In genomic region chr10:117148361-117149003, GRCm38 (mm10) we compare ENCODE assay signal across 8 mouse cellular contexts. TPM values are rescaled to one million over a fixed set of nuclear protein-coding genes. Genes with fewer than 3 reads are reported as not detected.
DNase-seq lines count a peak whose midpoint lies in the region; ATAC-seq and TF ChIP-seq lines count a peak whose summit lies in the region.

TSS of gene Frs2 (minus strand) at chr10:117148534.

- TF ChIP-seq EP300 in liver, postnatal 0 days (IDR thresholded peaks at IDR 0.05; ENCODE audit: low read depth) = no peak

- H3K4me3 ChIP-seq in E14TG2a.4 (replicated peaks; ENCODE audit: low read length) = peak within 1 kb of the TSS; percentile 91
- H3K4me3 ChIP-seq in forebrain, embryonic 13.5 days = peak within 1 kb of the TSS; percentile 99
- H3K4me3 ChIP-seq in liver, postnatal 0 days (ENCODE audit: low read depth, low read length) = peak within 1 kb of the TSS; percentile 96
- peak within 1 kb of the TSS; percentile 99 for H3K4me3 ChIP-seq in neural tube, embryonic 14.5 days (ENCODE audit: low read depth, low read length)

- no peak for TF ChIP-seq CTCF in E14TG2a.4 (conservative IDR thresholded peaks at IDR 0.05; ENCODE audit: low read length)
- no peak for TF ChIP-seq CTCF in liver, postnatal 0 days (IDR thresholded peaks at IDR 0.05; ENCODE audit: low read depth)

- ATAC-seq in forebrain, embryonic 13.5 days = peak; percentile 99
- peak; percentile 95 for ATAC-seq in liver, postnatal 0 days
- peak; percentile 98 for ATAC-seq in neural tube, embryonic 14.5 days (ENCODE audit: low read depth)

- peak within 1 kb of the TSS; percentile 84 for H3K27ac ChIP-seq in forebrain, embryonic 13.5 days
- H3K27ac ChIP-seq in liver, postnatal 0 days (ENCODE audit: low read depth) = peak within 1 kb of the TSS; percentile 98
- peak within 1 kb of the TSS; percentile 88 for H3K27ac ChIP-seq in neural tube, embryonic 14.5 days (ENCODE audit: low read depth, low read length)

- peak within 1 kb of the TSS; percentile 97 for H3K9ac ChIP-seq in forebrain, embryonic 13.5 days
- peak within 1 kb of the TSS; percentile 99 for H3K9ac ChIP-seq in liver, postnatal 0 days (replicated peaks)
- H3K9ac ChIP-seq in neural tube, embryonic 14.5 days (replicated peaks; ENCODE audit: low read depth, low read length) = peak within 1 kb of the TSS; percentile 96

- H3K9me3 ChIP-seq in E14TG2a.4 (ENCODE audit: low read length) = no peaks in the 10 kb centered on the region
- H3K9me3 ChIP-seq in forebrain, embryonic 13.5 days (replicated peaks) = no peaks in the 10 kb centered on the region
- H3K9me3 ChIP-seq in liver, postnatal 0 days (ENCODE audit: low read length) = no peaks in the 10 kb centered on the region
- H3K9me3 ChIP-seq in neural tube, embryonic 14.5 days (ENCODE audit: control insufficient read depth, low read length) = no peaks in the 10 kb centered on the region

- WGBS in forebrain, embryonic 13.5 days = under 1% methylated on average over 57 of the region's 57 CpGs
- WGBS in large intestine, adult 2 months = under 1% methylated on average over 57 of the region's 57 CpGs
- under 1% methylated on average over 56 of the region's 57 CpGs for WGBS in liver, postnatal 0 days (ENCODE audit: insufficient replicate concordance)
- under 1% methylated on average over 52 of the region's 57 CpGs for WGBS in neural tube, embryonic 14.5 days

- H3K36me3 ChIP-seq in E14TG2a.4 (ENCODE audit: insufficient read depth, low read length) = no peaks in the 10 kb centered on the region
- H3K36me3 ChIP-seq in forebrain, embryonic 13.5 days (ENCODE audit: poor library complexity, severe bottlenecking) = no peaks in the 10 kb centered on the region
- no peaks in the 10 kb centered on the region for H3K36me3 ChIP-seq in liver, postnatal 0 days (replicated peaks; ENCODE audit: insufficient read depth, low read length)
- no peaks in the 10 kb centered on the region for H3K36me3 ChIP-seq in neural tube, embryonic 14.5 days (ENCODE audit: control insufficient read depth, insufficient read depth, low read length)

- DNase-seq in c-Kit-positive CD71-positive TER-119-positive erythroid progenitor cells, embryonic 14.5 days (ENCODE audit: low spot score) = peak; percentile 94
- peak; percentile 97 for DNase-seq in heart, postnatal 10 days
- DNase-seq in large intestine, adult 2 months (ENCODE audit: low read depth, low spot score) = peak; percentile 90
- peak; percentile 97 for DNase-seq in liver, postnatal 0 days
- DNase-seq in testis, postnatal 10 days (ENCODE audit: low spot score) = peak; percentile 98

- peak within 1 kb of the TSS; percentile 84 for H3K4me2 ChIP-seq in forebrain, embryonic 13.5 days
- peak within 1 kb of the TSS; percentile 78 for H3K4me2 ChIP-seq in liver, postnatal 0 days (ENCODE audit: low read depth, low read length)
- peak within 1 kb of the TSS; percentile 72 for H3K4me2 ChIP-seq in neural tube, embryonic 14.5 days (ENCODE audit: low read depth, low read length)

- peaks cover 10% of the 10 kb centered on the region for H3K27me3 ChIP-seq in E14TG2a.4 (ENCODE audit: insufficient read depth, low read length)
- peaks cover 14% of the 10 kb centered on the region for H3K27me3 ChIP-seq in forebrain, embryonic 13.5 days
- H3K27me3 ChIP-seq in liver, postnatal 0 days (ENCODE audit: insufficient read depth, low read length) = no peaks in the 10 kb centered on the region
- peaks cover 4% of the 10 kb centered on the region; the same call in 1 of the 2 replicates for H3K27me3 ChIP-seq in neural tube, embryonic 14.5 days (ENCODE audit: control insufficient read depth, insufficient read depth, low read length)

- H3K4me1 ChIP-seq in E14TG2a.4 (replicated peaks; ENCODE audit: low read depth, low read length) = peaks cover 74% of the 10 kb centered on the region
- H3K4me1 ChIP-seq in forebrain, embryonic 13.5 days = peaks cover 34% of the 10 kb centered on the region
- H3K4me1 ChIP-seq in liver, postnatal 0 days (ENCODE audit: insufficient read depth) = peaks cover 39% of the 10 kb centered on the region
- peaks cover 13% of the 10 kb centered on the region for H3K4me1 ChIP-seq in neural tube, embryonic 14.5 days (ENCODE audit: control insufficient read depth, insufficient read depth, low read length)

- intact Hi-C loops in heart, postnatal 10 days (cut with DNase I) = loop anchor here (5.0 kb wide), 1 partner anchor 81 kb away; no protein-coding TSS in a partner anchor

RNA-seq across cellular contexts. Expression of gene Frs2, which starts in this region (rescaled TPM):
- 16.0 and 19.7 TPM in 2 replicates for polyA plus RNA-seq in forebrain, embryonic 13.5 days (2015; fragmentation: Nextera tagmentation; extraction: Ambion mirVana)
- 10 to 100 TPM; 22.7 to 22.8 TPM for total RNA-seq in heart, postnatal 10 days (2021)
- polyA plus RNA-seq in large intestine, adult 2 months (2012; rRNA removed) = 5.8 and 10.9 TPM in 2 replicates
- 7.7 and 8.0 TPM in 2 replicates for polyA plus RNA-seq in liver, postnatal 0 days (2015; fragmentation: Nextera tagmentation; extraction: Ambion mirVana)
- polyA plus RNA-seq in neural tube, embryonic 14.5 days (2014; fragmentation: Nextera tagmentation; extraction: Ambion mirVana) = 34.1 and 37.7 TPM in 2 replicates

Comparison
In these comparisons a context has a peak if more than half of its experiments do, and no peak if none do; other contexts are left out.
1. Peak in every context shown above with its lines: DNase-seq, ATAC-seq, H3K4me3 ChIP-seq and H3K27ac ChIP-seq.